Mouse (Mus musculus): ENCODE measurements around the gene Upf3b.
A peak's percentile ranks its signal among the peaks of the same experiment; 100 is the strongest.
"Not testable (repeated sequence)": the region's sequence is repeated elsewhere in the genome, so short reads cannot be mapped to it uniquely, and the experiment has no call there.

Gene Upf3b

DNA sequence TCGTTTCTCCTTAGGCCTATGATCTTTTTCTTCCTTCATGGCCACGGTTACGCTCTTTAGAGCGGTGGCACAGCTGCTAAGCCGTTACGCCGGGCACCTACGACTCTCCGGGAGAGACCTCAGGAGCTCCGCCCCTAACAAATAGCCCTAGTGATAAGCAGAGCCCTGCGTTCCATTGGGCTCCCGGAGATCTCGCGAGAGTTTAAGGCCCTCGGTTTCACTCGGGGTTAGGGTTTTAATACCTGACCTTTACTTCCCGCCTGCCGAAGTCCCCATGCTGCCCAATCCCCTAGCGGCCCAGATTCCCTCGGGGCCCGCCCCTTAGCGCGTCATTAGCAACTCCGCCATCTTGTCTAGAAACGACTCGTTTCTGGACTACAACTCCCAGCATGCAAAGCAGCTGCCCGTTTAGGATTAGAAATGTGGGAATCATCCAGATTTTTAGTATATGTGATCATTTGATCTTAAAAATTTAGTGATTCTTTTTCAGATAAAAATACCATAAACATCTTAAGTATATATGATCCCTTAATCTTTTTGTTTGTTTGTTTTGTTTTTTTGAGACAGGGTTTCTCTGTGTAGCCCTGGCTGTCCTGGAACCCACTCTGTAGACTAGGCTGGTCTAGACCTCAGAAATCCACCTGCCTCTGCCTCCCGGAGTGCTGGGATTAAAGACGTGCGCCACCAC, at the start of gene Upf3b:
TSS of gene Upf3b (minus strand) at position 130 of the 688 bp plus-strand sequence.
- DNase-seq (ENCODE audit: low spot score) = peak; percentile 55

DNA sequence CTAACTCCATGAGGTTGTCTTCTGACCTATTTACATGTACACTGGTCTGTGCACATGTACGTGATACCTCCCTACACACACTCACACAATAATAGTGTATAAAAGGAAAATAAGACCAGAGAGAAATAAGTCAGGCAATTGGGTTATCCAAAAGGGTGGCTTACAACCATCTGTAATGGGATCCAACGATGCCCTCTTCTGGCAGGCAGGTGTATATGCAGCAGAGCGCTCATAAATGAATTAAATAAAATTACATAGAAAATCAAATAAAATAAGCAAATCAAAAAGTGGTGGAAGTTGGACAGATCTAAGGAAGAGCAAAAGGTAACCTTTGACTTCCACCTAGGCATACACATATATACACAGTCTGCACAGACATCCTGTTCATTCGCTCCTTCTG, 47.7 kb upstream of the Upf3b start:
- no peak for DNase-seq (ENCODE audit: low spot score)

DNA sequence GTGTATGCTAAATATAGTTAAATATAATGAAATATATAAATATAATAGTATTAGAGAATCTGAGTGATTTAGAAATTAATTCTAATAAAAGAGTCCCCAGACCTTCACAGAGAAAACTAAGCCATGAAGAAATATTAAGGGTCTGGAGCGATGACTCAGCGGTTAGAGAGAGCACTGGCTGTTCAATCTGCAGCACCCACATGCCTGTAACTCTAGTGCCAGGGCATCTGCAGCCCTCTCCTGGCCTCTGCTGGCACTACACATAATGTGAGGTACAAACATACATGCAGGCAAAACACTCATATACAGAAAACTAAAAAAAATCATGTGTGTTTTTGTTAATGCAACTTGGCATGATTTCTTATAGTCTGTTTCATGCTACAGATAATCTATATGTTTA, 34.8 kb upstream of the Upf3b start:
- DNase-seq (ENCODE audit: low spot score) = no peak

DNA sequence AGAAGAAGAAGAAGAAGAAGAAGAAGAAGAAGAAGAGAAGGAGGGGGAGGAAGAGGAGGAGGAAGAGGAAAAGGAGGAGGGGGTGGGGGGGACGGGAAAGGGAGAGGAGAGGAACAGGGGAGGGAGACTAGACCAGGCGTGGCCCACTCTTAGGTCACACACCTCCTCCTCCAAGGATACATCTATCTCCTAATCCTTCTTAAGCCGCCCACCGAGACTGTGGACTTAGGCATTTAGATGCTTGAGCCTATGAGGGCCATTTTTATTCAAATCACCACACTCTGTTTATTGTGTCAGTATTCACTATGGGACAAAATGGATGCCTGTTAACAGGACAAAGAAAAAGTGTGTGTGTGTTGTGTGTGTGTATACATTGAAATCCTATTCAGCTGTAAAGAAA, 34.4 kb upstream of the Upf3b start:
- not testable (repeated sequence) for DNase-seq (ENCODE audit: low spot score)

DNA sequence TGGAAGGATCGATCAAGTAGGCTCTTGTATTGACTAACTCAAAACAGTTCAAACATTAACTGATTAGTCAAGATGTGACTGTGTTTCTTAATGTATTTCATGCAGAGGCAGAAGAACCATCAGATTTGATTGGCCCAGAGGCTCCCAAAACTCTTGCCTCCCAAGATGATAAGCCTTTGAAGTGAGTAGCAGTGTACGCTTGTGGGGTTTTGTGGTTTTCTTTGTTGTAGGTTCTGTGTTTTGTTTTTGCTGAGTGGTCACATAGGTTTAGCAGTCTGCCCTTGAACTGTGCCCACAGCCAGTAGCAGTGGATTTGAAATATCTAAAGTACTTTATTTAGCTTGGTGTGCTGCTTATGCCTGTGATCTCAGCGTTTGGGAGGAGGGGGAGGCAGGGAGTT, 31.6 kb upstream of the Upf3b start:
- no peak for DNase-seq (ENCODE audit: low spot score)

DNA sequence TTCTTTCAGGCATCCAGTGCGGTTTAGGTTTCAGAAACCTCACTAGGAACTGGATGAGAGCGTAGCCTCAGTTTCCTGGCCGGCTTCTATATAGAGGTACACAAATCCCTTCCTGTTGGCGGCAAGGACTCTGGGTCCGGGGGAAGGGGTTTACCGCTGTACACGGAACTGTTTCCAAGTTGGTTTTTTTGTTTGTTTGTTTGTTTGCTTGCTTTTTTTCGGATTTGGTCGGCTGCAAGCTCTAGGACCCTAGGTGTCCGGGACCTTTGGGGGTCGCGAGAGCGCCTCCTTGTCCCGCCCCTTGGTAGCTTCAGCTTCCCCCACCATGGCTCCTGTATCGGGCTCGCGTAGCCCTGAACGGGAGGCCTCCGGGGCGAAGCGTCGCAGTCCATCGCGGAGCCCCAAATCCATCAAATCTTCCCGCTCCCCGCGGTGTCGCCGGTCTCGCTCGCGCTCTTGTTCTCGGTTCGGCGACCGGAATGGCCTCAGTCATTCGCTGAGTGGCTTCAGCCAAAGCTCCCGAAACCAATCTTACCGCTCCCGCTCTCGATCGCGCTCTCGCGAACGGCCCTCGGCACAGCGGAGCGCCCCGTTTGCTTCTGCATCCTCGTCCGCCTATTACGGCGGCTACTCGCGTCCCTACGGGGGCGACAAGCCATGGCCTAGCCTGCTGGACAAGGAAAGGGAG, 16.7 kb upstream of the Upf3b start, which contains the start of gene Nkap:
TSS of gene Nkap (plus strand) at position 125 of the 688 bp plus-strand sequence.
- peak; percentile 12 for DNase-seq (ENCODE audit: low spot score)

DNA sequence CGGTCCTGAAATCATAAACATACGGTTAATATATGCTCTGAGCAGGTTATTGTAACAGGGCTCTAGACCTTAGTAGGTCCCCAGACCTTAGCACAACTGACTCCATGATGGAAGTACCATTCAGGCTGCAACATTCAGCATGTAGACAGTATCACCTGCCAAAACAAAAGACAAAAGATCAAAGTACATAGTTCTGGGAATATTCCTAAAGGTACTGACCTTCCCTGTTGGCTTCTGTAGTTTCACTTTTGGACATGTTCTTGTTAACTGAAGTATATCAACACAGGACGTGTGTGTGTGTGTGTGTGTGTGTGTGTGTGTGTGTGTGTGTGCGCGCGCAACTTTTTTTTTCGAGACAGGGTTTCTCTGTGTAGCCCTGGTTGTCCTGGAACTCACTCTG, 15.4 kb upstream of the Upf3b start:
- DNase-seq (ENCODE audit: low spot score) = no peak

DNA sequence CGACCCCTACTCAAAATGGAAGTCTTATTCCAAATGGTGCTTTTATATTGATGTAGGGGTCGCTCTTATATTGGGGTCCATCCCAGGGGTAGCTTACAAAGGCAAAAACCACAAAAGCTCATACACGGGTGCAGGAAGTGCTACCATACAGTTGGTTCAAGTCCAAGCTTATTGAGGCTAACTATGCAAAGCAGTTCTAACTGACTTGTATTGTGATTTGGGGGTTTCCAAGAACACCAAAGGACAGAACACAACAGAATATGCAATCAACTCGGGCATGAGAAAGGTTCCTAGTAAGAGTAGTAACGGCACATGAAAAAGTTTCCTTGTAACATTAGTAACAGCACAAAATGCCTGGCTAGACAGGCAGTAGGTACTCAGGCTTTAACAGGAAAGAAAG, 10.1 kb upstream of the Upf3b start:
- no peak for DNase-seq (ENCODE audit: low spot score)

DNA sequence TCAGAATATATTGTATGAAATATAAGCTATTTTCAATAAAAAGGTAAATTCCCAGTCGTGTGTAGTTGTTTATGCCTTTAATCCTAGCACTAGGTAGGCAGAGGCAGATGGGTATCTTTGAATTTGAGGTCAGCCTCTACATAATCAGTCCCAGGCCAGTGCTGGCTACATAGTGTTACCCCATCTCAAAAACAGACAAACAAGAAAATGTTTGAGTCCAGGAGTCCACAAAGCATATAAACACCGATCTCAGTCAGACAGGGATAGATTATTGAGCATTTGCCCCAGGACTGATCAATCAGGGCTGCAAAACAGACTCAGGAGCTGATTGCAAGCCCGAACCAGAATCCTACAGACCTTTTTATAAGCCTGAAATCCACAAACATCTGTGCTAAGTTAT, 9.5 kb upstream of the Upf3b start:
- DNase-seq (ENCODE audit: low spot score) = no peak

DNA sequence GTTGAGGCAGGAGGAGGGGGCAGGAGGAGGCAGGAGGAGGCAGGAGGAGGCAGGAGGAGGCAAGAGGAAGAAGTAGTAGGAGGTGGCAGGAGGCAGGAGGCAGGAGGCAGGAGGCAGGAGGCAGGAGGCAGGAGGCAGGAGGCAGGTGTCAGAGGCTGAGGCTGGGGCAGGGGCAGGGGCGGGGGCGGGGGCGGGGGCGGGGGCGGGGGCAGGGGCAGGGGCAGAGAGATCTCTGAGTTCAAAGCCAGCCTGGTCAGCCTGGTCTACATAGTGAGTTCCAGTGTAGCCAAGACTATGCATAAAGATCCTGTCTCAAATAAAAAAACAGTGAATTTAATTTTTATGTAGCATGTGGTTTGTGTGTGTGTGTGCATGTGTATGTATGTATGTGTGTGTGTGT, 7.0 kb upstream of the Upf3b start:
- DNase-seq (ENCODE audit: low spot score) = no peak

DNA sequence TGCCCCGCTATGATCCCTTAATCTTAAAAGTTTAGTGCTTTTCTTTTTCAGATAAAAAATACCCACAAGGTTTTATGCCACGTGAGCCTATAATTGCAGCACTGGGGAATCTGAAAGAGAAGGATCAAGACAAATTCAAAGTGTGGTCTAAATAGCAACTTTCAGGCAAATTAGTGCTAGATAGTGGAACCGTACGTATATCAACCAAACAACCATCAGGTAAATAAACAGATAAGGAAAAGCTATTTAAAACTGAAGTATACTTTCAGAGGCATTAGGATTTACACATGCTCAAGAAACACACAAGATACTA, 715 bp upstream of the Upf3b start:
- DNase-seq (ENCODE audit: low spot score) = no peak

DNA sequence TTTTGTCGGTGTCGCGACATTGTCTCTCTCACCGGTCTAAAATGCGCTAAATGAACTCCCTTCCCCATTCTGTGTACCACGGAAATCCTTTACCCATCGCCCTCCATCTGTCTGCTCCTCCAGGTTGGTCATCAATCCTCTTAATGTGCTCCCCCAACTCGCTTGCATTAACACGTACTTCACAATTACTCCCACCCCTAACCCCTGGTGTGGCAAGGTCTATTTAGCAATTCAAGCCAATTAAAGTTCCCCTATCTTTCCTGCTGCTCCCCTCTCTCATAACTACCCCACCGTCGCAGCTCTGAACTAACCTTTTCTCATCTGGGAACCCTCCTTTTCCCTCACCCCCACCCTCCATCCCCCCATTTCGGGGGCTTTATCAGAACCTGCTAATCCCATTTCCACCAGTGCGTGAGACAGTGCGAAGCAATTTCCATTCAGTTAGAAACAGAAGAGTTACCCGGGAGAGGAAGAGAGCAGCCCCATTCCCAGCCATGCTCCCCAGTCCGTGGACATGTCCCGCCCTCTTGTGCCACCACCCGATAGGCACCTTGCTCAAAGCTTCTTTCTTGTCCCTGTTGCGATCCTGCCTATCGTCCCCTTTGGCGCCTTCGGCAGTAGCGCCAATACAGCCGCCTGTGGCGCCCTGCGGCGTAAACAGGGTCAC, 463 bp downstream of the Upf3b start:
- no peak for DNase-seq (ENCODE audit: low spot score)

DNA sequence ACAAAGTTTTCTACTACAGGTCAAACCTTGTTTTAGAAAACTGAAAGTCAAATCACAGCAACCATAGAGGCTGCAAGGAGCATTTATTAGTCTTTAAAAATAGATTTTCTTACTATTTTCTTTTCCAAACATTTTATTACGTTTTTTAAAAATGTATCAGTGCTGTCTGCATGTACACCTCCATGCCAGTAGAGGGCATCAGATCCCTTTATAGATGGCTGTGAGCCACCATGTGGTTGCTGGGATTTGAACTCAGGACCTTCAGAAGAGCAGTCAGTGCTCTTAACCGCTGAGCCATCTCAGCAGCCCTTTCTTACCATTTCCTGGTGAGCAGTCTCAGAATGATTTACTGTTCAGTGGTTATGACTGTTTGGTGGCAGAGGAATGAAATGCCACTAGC, 6.3 kb downstream of the Upf3b start:
- no peak for DNase-seq (ENCODE audit: low spot score)

DNA sequence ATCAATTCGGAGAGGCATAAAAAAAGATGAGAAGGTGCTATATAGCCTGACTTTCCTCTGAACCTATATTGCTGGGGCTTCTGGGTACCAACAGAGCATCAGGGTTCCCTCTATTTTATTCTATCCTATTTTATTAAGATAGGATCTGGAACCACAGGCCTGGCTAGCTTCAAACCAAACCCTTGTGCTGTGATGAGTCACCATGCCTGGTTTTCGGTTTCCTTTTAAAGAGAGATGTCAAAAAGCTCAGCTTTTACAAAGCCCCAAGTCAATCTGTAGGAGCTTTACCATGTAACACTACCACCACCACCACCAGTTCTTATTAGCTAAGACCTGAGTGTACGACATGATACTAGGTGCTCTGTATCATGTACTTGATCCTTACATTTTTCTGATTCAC, 11.4 kb downstream of the Upf3b start:
- DNase-seq (ENCODE audit: low spot score) = no peak

DNA sequence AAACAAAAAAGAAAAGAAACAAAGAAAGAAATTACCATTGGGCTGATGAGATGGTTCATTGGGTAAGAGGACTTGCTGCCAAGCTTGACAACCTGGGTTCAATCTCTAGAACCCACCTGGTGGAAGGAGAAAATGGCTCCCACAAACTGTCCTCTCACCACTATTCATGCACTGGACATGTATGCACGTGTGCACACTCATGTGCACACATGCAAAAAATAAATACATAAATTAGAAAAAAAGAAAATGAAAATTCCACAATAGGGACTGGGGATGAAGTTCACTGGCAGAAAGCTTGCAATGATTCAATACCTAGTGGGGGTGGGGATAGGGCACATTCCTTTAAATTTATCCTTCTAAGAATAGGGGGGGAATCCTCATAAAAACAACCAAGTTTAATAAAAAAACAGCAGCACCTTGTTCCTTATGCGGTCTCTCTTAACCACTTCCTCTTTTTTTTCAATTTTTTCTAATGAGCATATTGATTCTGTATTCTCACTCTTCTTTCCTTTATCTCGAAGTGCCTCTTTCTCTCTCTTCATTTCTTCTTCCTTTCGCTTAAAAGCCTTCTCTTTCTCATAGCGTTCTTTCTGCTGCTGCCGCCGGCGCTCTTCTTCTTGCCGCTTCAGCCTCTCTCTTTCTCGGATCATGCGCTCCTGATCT, 14.9 kb downstream of the Upf3b start:
- DNase-seq (ENCODE audit: low spot score) = no peak

DNA sequence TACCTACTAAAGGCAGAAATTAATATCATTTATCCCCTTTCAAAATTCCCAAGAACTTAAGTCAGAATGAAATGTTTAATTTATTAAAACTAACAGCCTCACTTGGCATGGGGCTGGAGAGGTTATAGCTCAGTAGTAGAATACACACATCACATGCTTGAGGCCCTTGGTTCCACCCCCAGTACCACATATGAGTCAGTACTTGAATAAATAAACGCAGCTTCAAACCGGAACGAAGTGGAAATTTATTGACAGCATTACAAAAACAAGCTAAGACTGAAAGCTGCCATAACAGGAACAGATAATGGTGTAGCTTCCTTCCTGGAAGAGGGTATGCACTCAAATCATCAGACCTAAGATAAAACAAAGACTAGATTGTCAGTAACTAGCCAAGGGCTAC, 18.7 kb downstream of the Upf3b start:
- no peak for DNase-seq (ENCODE audit: low spot score)

DNA sequence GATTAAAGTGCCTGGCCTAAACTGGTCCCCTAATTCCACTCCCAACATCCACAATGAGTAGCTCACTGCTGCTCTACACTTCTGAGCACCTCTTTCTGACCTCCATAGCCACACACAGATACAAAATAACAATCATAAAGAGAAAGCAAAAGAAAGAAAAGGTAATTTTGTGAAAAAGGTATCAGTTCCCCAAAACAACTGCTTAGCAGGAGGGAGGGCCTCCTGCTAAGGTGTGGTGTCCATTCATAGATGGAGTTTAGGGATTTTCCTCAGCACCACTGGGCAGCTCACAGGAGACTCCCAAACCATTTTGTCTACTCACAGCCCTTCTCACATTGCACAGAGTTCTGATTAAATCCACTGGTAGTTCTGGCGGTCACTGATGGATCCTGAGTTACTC, 21.3 kb downstream of the Upf3b start:
- no peak for DNase-seq (ENCODE audit: low spot score)

DNA sequence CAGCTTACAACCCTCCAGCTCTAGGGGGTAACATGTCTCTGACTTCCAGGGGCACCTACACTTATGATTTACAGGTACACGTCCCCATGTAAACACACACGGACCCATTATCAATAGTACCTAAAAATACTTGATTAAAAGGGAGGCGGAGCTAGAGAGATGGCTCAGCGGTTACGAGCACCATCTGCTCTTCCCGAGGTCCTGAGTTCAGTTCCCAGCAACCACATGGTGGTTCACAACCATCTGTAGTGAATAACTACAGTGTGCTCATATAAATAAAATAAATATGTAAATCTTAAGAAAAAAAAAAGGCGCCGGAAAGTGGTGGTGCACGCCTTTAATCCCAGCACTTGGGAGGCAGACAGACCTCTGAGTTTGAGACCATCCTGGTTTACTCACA, 24.5 kb downstream of the Upf3b start:
- no peak for DNase-seq (ENCODE audit: low spot score)

DNA sequence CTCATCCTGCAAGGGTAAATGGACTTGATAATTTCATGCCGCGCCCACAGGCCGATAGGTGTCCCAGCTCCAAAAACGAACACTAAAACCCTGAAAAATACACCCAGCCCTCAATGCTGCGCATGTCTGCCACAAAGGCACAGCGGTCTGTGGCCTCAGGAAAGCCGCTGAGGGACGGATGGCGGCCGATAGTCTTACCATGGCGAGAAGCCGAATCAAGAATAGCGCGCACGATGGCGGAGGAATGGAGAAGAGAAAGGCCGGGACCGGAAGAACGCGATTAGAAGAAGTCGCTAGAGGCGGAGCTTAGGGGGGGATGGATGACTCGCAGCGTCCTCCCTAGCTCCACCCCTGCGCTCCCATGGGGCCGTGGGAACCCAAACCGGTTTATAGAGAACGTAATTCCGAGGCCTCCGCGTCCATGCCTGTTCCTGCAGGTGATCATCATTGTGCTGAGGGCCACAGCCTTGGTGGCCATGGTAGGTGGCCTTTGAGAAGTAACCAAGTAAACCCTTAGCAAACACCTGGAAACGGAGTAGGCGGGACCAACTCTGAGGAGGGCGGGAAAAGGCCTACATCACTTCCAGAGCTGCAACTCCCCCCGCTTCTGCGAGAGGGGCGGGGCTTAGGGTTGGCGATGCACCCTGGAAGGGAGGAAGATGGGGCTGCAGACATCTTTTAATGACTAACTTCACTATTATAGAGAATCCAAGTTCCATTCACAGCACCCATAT, 25.0 kb downstream of the Upf3b start, which contains the start of gene Rpl39:
TSS of gene Rpl39 (minus strand) at position 476 of the 734 bp plus-strand sequence.
- DNase-seq (ENCODE audit: low spot score) = peak; percentile 26

DNA sequence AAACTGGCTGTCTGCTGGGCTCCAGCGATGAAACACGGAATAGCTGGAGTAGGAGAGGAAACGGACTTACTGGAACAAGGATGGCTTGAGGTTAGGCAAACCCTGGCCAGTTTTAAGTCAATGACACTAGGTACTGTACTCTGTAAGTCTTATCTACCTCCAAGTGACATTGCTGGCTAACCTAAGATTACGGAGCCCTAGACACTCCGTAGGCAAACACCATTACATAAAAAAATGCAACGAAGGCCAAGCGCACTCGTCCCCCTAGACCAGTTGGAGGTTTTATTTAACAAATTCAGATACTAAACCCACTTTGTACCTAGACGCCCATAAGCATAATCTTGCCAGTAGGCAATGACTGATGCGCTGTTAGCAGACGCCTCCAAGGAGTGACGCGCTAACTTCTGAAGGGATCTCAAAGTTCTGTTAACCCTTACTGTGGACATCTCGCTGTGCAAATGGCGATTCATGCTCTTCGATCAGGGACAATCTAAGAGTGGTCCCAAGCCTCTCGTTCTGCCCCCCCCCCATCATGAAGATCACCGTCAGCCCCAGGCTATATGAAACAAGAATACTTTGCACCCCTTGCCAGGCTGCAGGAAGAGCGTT, 25.7 kb downstream of the Upf3b start:
- no peak for DNase-seq (ENCODE audit: low spot score)

DNA sequence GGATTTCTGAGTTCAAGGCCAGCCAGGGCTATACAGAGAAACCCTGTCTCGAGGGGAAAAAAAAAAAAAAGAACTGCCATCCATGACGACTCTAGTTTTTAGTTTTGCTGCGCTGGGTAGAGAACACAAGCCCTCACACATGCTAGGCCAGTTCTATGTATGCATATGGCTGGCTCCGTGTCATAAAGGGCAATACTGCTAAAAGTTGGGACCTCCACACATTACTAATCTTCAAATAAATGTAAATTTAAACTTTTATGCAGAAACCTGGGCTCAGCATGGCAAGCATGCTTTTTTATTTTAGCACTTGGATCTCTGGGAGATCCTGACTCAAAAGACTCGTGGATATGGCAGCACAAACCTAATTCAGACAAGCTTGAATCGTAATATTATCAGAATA, 28.9 kb downstream of the Upf3b start:
- no peak for DNase-seq (ENCODE audit: low spot score)

DNA sequence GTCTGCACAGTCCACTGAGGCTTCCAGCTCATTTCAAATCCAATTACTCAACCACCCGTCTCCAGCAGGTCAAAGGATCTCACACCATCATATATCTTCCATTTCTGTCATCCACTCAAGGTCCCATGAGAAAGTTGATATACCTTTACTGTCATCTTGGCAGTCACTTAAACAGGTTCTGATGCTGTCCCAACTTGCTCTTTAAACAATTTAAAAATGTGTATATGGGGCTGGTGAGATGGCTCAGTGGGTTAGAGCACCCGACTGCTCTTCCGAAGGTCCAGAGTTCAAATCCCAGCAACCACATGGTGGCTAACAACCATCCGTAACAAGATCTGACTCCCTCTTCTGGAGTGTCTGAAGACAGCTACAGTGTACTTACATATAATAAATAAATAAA, 29.8 kb downstream of the Upf3b start:
- not testable (repeated sequence) for DNase-seq (ENCODE audit: low spot score)

Measured in urinary bladder, postnatal 10 days (tissue).